Mouse (Mus musculus) MN1 (cell line): ENCODE data around the gene Lin28a.
A peak's percentile ranks its signal among the peaks of the same experiment; 100 is the strongest.

ENCODE experiments used
- DNase-seq: peaks from one replicate; pipeline ENCODE4 v3.0.0-alpha.2; 2016; ENCODE audit warnings: low spot score

Lin28a gene

DNA sequence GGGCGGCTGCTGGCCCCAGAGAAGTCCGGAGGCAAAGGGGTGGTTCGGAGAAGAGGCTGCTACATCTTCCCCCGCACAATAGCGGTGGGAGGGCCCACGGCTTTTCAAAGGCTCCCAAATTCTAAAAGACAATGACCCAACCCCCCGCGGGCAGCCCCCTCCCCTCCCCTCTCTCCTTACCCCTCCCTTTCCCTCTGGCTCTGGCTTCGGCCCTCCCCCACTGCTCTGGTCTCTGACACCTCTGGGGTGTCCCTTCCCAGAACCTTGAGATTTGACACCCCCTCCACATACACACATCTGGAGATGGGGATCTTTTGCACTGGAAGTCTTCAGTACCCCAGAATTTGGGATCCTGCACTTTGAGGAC lies at the start of gene Lin28a:
TSS of gene Lin28a (minus strand) at position 63 of the 367 bp plus-strand sequence.
- DNase-seq, result peak; percentile 80

DNA sequence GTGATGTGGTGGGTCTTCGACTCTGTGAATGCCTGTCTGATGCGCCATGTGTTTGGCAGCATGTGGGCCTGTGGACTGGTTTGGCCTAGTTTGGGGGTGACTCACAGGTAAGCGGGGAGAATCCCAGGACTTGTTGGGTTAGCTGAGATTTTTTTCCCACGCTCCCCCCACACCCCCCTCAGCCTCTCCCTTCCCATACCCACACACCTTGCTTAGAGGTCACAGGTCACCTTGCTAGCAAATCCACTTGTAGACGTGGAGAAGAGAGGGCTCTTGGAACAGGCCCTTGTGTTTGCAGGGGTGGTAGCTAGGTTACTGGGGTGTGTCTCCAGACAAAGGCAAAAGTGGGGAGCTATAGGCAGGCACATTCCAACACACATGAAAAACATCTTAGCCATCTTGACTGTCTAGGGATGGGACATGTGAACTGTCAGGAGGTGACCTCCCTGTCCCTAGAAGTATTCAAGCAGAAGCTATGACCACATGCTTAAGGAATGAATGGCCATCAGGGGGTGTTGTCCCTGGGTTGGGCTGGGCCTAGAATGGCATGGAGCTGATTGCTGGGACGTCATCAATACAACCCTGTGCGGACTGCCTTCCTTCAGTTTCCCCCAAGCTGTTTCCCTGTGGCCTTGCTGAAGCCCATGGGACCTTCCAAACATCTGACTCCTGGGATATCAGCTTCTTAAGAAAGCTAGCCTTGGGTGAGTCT lies 49.3 kb upstream of the Lin28a start:
- DNase-seq, result no peak

DNA sequence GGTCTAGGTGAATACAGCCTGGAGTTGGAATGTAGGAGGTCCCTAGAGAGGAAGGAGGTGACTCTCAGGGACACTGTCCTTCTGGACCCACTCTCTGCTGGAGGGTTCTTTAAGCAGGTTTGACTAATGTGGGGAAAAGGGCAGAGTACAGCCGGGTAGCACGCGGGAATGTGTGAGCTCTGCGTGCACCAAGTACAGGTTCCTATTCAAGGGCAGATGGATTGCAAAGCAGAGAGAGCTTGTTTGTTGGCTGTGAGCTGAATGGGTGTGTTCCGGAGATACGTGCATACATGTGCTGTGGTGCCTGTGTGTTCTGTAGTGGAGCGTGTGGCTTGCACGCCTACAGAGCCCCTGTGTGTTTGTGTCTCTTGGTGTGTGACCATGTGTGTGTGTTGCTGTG lies 48.7 kb upstream of the Lin28a start:
- DNase-seq, result no peak

DNA sequence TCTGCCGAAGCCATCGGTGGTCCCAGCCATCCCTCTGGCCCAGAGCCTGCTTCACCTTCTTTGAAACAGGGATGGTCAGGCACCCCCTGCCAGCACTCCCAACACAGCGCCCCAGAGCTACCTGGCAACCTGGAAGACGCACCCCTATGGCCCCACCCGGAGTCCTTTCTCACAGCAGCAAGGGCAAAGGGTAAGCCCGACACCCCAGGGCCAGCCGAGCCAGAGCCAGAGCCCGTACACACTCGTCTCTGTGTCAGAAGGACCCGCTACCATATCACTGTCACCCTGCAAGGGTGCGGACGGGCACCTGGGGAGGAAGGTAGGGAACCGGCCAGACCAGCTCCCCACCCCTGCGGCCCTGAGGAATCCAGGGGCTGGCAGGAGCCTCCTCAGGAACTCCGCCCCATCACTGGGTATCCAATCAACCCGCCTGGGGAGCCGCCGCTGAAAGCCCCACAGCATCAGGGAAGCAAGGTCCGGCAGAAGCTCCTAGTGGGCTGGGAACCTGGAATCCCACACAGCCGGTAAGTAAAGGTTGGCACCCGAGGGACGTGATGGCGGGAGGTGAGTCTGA lies 46.9 kb upstream of the Lin28a start:
- no peak for DNase-seq

DNA sequence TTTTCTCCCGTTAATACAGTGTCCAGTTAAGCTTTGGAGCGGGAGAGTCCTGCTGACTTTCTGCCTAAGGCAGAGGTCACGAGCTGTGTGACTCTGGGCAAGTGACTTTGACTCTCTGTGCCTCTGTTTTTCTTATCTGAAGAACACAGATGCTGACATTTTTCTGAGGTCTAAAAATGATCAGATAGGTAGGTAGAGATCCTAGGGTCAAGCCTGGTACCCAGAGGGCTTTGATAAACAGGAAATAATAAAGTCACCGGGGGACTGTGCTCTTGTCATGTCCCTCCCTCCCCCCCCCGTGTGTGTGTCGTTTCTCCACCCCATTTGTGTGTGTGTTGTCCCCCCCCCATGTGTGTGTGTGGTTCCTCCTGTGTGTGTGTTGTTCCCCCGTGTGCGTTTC lies 43.9 kb upstream of the Lin28a start:
- no peak for DNase-seq

DNA sequence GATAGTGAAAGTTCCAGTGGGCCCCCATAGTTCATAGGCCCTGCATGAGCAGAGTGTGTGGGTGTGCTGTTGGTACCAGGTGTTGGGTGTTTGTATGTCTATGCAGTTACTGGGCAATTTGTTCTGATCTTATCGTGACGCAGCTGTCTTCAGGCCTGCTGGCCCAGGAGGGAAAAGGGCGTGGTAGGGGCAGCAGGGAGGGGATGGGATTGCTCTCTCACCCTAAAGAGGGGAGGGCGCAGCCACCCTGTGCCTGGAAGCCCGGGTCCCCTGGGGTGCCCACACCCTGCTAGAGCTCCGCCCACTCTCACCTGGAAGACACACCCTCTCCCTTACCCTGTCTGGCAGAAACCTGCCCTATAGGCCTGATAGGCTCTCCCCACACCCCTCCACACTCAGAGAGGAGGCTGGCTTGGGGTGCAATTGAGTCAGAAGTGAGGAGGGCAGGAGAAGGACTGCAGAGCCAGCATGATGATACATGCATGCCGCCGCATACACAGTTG lies 43.4 kb upstream of the Lin28a start:
- DNase-seq, result peak; percentile 79

DNA sequence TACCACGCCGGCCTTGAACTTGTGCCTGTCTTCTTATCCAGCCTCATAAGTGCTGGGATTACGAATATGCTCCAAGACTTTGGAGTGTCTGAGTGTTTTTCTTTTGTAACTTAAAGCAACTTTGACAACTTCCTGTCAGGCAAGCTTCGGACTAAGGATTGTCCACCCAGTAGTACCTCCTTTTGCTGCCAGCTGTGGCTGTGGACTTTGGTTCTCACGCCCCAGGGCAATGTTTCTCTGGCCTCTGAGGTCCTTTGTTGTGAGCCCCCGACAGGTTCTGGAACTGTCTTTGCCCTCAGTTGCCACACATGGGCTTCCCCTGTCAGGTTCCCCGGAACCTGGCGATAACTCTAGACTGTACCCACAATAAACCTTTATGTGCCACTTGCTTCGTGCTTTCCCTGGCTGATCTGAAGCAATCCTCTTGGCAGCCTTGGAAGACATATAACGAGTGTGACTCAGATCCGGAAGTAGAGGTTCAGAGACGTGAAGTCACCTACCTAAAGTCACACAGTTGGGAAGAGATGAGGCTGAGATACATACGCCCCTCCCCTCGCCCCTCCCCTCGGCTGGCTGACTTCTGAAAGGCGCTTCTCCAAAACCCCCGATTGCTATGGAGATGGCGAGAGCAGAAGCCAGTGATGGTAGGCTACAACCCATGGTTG lies 42.7 kb upstream of the Lin28a start:
- peak; percentile 48 for DNase-seq

DNA sequence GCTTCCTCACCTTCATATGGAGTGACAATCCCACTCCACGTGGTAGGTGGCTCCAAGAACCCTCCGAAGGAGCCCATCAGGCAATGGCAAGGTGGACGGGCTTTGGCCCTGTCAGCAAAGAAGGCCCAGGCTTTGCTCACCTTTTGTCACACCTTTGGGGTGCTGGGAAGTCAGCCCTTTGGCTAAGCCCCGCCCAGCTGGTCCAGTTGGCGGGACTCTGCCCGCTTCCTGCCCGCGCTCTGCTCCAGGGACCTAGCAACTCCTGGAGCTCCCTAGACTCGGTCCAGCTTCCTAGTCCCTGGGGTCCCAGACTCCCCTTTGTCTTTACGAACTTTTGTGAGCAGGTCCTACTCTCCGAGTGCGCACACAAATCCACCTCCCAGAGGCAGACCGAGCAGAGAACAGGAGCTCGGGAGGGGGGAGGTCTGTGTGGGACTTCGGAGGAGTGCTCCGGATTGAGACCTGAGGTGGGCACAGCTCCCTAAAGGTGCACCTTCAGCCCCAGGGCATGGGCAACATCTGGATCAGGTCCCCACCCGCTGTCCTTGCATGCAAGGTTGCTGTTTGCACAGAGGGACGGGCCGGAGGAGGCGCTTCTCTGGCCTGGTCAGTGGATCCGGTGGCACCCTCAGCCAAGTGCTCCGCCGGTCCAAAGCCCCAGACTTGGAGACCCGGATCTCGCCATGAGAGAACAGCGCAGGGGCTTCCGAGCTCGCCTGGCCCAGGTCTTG lies 41.7 kb upstream of the Lin28a start, which contains the start of gene Crybg2:
TSS of gene Crybg2 (plus strand) at position 681 of the 731 bp plus-strand sequence.
- DNase-seq, result no peak

DNA sequence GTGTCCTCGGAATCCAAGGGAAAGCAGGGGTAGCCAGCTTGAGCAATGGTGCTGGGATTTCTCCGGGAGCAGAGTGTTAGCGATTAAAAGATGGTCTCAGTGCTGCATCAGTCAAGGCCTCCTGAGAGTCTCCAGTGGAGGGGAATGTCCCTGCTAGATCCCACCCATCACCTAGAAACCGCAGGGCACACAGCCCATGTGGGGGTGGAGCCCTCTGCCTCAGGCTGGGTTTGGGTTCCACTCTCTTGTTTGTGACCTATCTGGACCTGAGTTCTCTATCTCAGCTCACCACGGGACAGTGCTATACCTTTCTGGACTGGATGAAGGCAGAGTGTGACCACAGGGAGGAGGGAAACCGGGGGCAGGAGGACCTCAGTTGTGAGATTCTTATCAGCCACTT lies 40.3 kb upstream of the Lin28a start:
- DNase-seq, result no peak

DNA sequence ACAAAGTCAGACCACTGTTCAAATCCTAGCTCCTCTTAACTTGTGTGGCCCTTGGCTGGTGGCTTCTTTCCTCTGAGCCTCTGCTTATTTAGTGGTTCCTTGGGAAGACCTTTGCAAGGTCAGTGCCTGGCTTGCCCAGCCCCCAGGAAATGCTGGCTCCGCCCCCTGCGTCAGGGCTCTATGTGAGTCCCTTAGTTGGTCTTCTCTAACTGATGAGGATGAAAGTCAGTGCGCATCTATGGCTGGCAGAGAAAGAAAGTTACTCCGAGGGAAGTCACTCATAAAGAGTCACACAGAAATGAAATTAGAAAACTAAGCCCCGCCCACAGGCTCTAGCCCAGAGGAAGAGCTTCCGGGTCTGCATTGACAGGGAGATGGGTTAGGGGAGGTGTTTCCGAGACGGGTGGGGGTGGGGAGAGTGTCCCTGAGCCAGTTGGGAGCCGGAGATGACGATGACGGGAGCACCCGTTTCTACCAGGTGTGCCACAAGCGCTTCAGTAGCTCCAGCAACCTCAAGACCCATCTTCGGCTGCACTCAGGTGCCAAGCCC lies 39.6 kb upstream of the Lin28a start:
- no peak for DNase-seq

DNA sequence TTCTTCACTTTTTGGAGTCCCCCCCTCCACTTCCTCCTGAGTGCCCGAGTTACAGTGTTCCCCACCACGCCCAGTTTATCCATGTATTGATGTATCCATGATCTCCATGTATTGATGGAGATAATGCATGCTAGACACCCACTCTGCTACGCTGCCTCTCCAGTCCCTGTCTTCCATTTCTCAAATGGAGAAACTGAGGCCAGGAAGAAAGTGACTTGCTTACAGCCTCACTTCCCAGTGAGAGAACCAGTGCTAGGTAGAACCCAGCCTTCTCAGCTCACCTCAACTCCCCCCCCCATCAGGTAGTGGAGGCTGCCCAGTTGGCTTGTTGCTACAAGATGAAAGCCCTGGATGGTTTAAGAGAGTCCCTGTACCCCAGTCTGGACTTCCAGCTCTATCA lies 34.9 kb upstream of the Lin28a start, which contains the start of gene Zfp683:
TSS of gene Zfp683 (plus strand) at position 301 of the 400 bp plus-strand sequence.
- no peak for DNase-seq

DNA sequence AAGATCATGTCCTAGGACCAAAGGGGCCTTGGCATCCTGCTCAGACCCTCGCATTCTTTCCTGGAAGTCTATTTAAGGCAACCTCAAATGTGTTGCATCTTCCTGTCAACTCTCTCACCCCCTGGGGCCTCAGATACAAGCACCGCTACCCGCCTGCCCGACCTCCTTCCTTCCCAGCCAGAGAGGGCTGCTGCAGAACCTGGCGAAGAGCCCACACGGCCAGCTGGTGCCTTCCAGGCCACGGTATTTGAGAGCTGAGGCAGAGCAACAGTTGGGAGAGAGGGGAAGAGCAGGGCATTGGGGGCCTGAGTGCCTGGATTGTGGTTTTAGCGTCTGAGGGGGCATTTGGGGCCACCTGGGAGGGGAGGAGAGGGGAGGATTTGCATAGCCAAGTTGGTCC lies 33.9 kb upstream of the Lin28a start:
- DNase-seq, result peak; percentile 32

DNA sequence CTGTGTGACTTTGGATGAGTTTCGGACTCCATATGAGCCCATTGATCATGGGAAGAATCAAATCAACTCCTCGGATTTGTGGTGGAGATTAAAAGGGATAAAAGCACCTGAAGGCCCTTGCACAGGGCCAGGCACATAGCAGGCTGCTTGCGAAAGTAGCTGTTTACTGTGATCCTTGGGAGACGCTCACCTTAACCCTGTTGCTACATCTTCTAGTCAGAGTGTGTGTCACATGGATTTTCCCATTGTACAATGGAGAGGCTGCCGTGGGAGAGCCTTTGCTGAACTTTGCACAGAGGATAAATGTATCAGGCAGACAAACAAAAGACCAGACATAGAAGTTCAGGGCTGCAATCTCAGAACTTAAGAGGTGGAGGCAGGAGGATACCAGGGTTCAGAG lies 33.3 kb upstream of the Lin28a start:
- DNase-seq, result no peak

DNA sequence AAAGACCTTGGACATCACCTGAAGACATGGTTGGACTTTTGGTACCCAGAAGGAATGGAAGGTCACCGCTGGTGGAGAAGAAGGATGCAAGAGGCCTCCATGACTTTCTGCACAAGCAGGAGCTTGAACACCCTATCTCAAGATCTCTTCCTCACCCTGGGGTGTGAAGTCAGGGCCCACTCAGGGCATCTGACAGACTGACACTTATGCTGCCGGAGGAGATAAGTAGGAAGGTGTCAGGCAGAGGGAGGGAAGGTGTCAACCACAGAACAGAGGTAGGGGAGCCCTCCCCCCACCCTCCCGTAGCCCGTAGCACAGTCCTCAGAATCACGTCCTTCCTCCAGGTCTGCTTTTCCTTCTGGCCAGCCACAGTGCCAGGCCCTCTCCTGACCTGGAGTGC lies 29.0 kb upstream of the Lin28a start:
- DNase-seq, result no peak

DNA sequence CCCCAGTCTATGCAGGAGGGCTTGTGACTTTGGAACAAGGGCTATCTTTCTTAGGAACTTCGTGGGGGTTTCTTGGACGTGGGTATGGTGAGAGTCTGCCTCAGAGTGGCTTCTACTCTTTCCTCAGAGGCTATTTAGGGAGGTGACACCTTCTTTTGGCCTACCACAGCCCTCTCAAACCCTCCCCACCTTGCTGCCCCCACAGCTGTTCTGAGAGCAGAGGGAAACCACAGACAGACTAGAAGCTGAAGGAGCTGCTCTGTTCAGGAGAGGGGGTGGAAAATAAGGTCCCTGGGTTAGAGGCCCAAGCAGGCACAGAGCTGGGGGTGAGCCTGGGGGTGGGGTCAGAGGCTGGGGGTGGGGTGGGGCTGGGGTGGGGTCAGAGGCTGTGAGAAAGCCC lies 24.4 kb upstream of the Lin28a start:
- DNase-seq, result no peak

DNA sequence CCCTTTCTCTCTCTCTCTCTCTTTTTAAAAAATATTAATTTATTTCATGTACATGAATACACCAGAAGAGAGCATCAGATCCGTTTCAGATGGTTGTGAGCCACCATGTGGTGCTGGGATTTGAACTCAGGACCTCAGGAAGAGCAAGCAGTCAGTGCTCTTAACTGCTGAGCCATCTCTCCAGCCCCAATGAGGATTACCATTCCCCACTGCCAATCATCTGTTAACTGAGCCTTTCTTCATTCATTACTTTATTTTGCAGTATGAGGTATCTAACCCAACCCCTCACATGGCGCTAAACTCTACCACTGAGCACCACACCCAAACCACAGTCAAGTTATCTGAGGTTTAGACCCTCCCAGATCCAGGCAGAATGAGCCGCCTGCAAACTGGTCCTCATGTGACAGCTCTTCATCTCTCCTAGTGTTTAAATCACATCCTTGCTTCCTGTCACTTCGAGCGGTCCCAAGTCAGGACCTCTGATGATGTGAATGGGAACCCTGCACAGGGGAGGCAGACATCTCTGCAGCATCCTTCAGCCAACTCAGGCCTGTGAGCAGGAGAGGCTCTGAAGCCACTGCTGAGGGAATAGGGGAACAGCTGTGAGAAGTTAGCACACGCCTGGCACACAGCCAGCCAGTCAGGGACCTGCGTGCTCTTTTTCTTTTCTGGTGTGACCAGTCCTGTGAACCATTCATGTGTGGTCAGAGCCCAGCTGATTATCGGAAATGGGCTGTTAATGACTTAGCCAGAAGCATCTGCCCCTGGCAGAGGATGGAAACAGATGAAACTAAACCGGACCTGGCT lies 22.9 kb upstream of the Lin28a start:
- DNase-seq, result peak; percentile 96

DNA sequence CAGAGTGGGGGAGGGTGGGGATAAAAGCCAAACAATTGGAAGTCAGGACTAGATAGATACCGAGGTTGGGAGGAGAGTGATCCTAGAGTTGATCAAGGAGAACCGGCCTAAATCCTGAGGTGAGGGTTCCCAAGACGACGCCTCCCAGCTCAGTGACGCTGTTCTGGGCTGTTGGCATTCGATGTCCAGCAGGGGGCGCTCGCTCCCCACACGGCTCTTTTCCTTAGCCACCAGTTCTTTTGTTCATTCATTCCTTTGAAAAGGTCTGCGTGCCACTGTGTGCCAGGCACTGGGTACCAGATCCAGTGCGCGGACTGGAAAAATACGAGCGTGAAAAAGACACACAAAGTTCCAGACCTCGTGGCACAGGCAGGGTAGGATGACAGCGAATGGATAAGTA lies 17.3 kb upstream of the Lin28a start:
- peak; percentile 85 for DNase-seq

DNA sequence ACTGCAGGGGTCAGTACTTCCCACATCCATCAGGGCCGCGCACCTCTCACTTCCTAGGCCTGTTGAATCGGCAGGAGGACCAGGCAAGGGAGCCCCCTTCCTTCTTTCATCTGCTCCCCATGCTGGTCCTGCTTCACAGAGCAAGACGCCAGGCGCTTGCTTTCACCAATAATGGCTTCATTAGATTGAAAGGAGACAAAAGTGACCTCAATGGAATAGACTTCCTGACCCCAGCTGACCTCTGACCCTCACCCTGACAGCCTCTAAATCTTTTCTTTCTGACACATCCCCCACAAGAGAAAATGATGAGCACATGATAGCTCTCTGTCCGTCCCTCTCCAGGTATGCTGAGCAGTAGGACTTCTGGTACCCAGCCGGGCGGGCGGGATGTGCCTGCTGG lies 7.2 kb upstream of the Lin28a start:
- no peak for DNase-seq

DNA sequence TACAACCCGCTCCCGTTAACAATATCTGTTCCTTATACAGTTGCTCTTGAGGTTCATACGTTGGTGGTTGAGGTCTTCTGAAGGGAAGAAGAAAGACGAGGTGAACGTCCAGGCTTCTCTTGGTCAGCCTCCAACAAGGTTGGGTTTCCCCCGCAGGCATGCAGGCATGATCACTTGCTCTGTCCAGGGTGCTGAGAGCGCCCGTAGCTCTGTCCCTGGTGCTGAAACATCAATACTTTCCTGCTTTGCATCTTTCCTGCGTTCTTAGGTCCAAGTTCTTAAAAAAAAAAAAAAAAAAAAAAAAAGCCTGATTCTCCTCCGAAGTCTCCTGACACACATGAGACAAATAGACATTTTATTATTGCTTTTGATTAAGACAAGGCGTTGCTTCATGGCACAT lies 2.0 kb upstream of the Lin28a start:
- peak; percentile 50 for DNase-seq

DNA sequence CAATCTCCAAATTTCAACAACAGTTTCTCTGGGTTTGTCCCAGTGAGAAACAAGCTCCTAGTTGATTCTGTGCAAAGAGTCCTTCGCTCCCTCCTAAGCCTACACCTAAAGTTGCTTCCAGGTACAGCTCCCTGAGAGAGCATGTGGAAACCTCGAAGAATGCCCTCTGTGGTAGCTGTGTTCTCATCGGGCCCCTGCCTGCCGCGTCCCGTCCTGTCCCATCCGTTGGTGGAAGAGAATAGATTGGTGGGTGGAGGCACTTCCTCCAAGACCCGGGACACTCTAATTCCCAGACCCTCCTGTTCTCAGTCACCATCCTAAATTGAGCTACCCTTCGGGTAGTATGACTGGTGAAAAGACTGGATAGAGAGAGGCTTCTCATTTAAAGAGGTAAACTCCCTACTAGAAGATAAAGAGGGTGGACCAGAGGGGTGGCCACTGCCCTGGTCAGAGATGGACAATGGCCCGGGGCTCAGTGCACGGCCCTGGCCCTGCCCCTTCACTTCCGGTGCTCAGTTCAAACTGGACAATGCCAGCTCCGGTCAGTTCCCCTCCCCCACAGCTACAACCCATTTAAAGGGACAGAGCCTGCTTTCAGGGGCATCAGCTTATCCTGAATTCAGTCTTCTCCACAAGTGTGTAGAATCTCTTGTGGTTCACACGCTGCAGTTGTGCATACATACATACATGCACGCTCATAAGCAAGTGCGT lies 1.2 kb upstream of the Lin28a start:
- peak; percentile 95 for DNase-seq

DNA sequence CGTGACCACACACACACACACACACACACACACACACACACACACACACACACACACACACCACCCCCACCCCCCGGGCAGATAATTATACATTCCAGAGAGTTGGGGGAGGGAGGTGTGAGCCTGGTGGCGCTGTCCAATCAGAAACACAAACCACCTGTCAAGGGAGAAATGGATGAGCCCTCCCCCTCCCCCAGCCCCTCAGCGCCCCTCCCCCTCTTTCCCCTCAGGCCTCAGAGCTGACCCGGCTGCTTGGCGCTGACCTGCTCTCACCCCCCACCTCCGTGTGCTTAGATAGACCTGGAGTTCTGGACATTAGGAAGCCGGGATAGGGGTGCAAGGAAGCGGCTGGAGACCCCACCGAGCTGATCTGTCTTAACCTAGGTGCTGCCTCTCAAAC lies 569 bp upstream of the Lin28a start:
- DNase-seq, result peak; percentile 72
